Mouse (Mus musculus) NIH3T3 (cell line): Measurements from ENCODE around the gene Vmn1r9.
"Not testable (repeated sequence)": the region's sequence is repeated elsewhere in the genome, so short reads cannot be mapped to it uniquely, and the experiment has no call there.

Experiments used
- DNase-seq: peaks from one replicate; pipeline ENCODE4 v3.0.0-alpha.2; 2012; ENCODE audit warnings: low read depth

The Vmn1r9 gene

DNA sequence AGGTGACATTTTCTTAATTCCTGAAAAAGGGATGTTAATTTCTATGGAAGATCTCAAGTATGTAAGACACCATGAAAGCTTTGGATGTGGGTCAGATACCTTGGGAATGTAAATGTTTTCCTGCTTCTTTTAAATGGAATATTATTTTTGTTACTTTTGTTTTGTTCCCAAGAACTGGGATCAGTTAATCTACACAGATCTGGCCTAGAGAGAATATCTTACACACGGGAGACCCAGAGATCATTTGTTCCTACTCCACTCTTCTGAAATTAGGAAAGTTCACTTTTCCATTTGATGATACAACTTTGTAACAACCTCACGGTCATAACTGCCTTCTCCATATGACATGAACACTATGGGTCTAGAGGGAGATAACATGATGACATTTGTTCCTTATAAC, at the start of gene Vmn1r9:
Gene Vmn1r9, plus strand, starts transcription at position 301 of the 400 bp plus-strand sequence.
- no peak for DNase-seq

DNA sequence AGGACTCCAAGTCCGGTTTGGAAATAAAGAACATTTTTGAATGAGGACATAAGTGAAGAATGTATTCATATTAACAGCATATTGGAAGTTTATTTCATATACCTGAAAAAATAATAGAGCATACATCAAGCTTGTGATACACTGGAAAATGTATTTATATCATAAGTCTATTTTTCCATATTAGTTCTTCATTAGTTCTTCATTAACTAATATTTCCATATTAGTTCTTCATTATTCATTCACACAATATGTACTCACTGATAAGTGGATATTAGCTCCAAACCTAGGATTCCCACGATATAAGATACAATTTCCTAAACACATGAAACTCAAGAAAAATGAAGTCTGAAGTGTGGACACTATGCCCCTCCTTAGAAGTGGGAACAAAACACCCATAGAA, 41.4 kb upstream of the Vmn1r9 start, which contains the start of gene Vmn1r7:
Gene Vmn1r7, minus strand, starts transcription at position 101 of the 400 bp plus-strand sequence.
- not testable (repeated sequence) for DNase-seq

DNA sequence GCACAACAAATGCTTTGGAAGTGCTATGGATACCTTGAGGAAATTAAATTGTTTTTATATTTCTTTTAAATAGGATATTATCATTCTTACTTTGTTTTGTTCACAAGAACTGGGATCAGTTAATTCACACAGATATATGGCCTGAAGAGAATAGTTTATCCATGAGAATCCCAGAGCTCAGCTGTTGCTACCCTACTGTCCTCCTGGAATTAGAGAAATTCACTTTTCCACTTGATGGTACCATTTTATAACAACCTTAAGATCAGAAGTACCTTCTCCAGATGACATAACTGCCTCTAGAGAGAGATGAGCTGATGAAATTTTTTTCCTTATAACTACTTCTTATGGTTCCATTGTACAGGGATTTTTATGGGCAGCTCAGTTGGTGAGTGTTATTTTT, 34.6 kb upstream of the Vmn1r9 start, which contains the start of gene Vmn1r8:
Gene Vmn1r8, plus strand, starts transcription at position 301 of the 400 bp plus-strand sequence.
- DNase-seq = no peak

DNA sequence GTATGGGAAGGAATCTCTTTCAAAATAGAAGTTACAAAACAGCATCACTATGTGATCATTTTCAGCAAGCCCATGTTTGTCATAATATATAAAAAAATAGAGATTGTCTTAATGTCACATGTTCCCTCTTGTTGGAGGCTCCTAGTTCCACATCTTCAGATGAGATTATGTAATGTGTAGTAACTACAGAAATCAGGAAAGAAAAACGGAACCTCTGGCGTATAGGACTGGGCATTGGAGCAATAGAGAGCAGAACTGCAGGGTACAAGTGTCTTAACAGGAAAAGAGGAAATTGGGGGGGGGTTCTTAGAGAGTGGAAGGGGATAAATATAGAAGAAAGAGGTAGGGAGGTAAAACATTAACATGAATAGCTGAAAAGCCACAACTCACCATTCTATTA, 31.9 kb upstream of the Vmn1r9 start:
- no peak for DNase-seq

DNA sequence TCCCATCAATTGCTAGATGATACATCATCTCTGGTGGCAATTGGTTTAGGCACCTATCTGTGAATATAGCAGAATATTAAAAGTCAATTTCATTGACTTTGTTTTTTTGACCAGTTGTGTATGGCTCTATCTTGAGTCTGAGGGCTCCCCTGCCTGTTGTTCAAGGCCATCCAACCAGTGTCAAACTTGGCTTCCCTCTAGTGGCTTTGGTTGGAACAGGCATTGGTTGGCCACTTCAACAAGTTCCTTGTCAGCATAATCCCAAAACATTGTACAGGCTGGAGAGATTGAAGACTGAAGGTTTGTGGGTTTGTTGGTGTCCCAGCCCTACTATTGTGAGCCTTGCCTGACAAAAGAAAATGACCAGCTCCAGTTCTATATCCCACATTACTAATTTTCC, 2.9 kb upstream of the Vmn1r9 start:
- peak; percentile 23 for DNase-seq

DNA sequence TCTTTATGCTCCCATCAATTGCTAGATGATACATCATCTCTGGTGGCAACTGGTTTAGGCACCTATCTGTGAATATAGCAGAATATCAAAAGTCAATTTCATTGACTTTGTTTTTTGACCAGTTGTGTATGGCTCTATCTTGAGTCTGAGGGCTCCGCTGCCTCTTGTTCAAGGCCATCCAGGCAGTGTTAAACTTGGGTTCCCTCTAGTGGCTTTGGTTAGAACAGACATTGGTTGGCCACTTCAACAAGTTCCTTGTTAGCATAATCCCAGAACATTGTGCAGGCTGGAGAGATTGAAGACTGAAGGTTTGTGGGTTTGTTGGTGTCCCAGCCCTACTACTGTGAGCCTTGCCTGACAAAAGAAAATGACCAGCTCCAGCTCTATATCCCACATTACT, 39.8 kb downstream of the Vmn1r9 start:
- peak; percentile 44 for DNase-seq

DNA sequence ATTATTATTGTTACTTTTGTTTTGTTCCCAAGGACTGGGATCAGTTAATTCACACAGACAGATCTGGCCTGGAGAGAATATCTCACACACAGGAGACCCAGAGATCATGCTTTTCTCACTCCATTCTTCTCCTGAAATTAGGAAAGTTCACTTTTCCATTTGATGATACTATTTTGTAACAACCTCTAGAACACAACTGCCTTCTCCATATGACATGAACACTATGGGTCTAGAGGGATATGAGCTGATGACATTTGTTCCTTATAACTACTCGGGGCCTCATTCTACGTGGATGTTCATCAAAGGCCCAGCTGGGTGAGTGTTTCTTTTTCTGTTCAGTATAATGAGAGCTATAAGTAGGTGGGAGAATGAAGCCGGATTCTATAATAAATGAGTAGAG, 42.6 kb downstream of the Vmn1r9 start, which contains the start of gene Vmn1r10:
Gene Vmn1r10, plus strand, starts transcription at position 301 of the 400 bp plus-strand sequence.
- DNase-seq = no peak
